Mouse (Mus musculus): ENCODE measurements around the gene Stac2. TPM values are rescaled to one million over a fixed set of nuclear protein-coding genes. Genes with fewer than 3 reads are reported as not detected.

Gene Stac2
- total and polyA plus RNA-seq, 2 experiments = not detected

DNA sequence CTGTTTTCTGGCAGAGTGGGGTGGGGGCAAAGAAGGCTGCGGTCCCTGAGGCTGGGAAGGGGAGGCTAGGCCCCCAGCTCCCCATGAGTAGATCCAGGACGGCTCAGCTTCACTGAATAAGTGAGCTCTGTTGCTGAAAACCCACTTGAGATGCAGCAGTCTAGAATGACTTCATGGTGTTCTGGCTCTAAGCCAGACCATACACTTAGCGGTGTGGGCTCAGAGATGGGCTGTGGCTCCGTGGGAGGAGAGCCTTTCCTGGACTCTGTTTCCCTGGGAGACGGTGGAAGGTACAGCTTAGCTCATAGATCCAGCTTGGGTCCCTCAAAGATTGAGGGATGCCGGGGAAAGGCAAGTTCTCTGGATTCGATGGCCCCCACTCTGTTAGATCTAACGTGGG, 49.1 kb downstream of the Stac2 start:
- H3K27ac ChIP-seq (replicated peaks; ENCODE audit: insufficient read depth, low read depth, low read length) = no peak overlapping the region
- TF ChIP-seq CTCF (IDR thresholded peaks at IDR 0.05; ENCODE audit: low read depth, low read length) = no peak
- no peak for TF ChIP-seq POLR2A (IDR thresholded peaks at IDR 0.05; ENCODE audit: extremely low read depth, insufficient read depth, low read length)
- DNase-seq (ENCODE audit: extremely low read depth, low read depth, low spot score) = no peak
- H3K79me2 ChIP-seq (ENCODE audit: control insufficient read depth, insufficient read depth, low read length) = no peaks in the 10 kb centered on the region
- H3K36me3 ChIP-seq (ENCODE audit: control insufficient read depth, insufficient read depth, low read length) = no peaks in the 10 kb centered on the region
- 88% methylated on average over 8 of the region's 8 CpGs for WGBS
- no peaks in the 10 kb centered on the region for H3K4me1 ChIP-seq (ENCODE audit: control insufficient read depth, insufficient read depth, low read length)
- no peak overlapping the region for H3K4me3 ChIP-seq (ENCODE audit: insufficient read depth, low read depth, low read length)
- H3K27me3 ChIP-seq (ENCODE audit: control insufficient read depth, insufficient read depth, low read length) = no peaks in the 10 kb centered on the region
- no peak overlapping the region for H3K9ac ChIP-seq (ENCODE audit: low read depth, low read length)

DNA sequence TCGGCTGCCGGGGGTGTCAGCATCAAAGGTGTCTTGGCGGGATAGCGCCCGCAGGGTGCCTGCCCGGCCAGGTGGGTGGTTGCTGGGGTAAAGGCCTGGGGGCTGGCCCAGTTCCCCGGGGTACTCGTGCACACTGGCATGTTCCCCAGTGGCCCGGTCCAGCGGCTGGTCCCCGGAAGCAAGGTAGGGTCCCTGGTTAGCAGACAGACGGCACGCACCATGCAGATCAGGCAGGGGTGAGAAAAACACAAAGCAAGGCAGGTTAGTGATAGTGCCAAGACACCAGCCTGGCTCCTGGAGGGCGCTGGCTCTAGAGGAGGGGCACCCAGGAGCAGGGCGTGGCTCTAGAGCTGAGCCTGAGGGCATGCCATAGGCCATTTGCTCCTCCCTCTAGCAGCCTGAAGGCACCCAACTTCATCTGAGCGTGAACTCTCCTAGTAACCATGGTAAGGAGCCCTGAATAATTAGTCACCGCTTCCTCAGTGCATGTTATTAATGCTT, 50.0 kb downstream of the Stac2 start:
- WGBS = 58% methylated on average over 17 of the region's 17 CpGs
- H3K9ac ChIP-seq (ENCODE audit: low read depth, low read length) = no peak overlapping the region
- no peak for DNase-seq (ENCODE audit: extremely low read depth, low read depth, low spot score)
- H3K4me3 ChIP-seq (ENCODE audit: insufficient read depth, low read depth, low read length) = no peak overlapping the region
- H3K79me2 ChIP-seq (ENCODE audit: control insufficient read depth, insufficient read depth, low read length) = no peaks in the 10 kb centered on the region
- TF ChIP-seq CTCF (IDR thresholded peaks at IDR 0.05; ENCODE audit: low read depth, low read length) (no peak), POLR2A (IDR thresholded peaks at IDR 0.05; ENCODE audit: extremely low read depth, insufficient read depth, low read length) (no peak)
- no peak overlapping the region for H3K27ac ChIP-seq (replicated peaks; ENCODE audit: insufficient read depth, low read depth, low read length)
- H3K36me3 ChIP-seq (ENCODE audit: control insufficient read depth, insufficient read depth, low read length) = no peaks in the 10 kb centered on the region
- no peaks in the 10 kb centered on the region for H3K4me1 ChIP-seq (ENCODE audit: control insufficient read depth, insufficient read depth, low read length)
- H3K27me3 ChIP-seq (ENCODE audit: control insufficient read depth, insufficient read depth, low read length) = no peaks in the 10 kb centered on the region

DNA sequence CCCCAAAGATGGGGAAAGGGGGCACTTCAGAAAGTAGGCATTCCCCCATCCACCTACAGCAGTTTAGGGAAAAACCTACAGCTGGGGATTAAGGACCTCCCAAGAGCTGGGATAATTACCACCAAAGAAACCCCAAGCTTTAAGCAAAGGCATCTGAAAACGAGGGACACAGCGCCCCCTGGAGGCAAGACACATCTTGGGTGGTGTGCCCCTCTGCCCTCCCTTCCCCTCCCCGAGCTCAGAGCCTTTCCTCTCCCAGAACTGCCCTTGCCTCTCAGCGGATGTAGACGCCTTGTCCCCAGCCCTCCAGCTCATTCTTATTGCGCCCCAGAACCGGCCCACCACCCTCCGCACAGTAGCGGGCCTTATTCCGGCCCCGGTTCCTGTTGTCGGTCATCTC, 50.6 kb downstream of the Stac2 start:
- H3K4me3 ChIP-seq (ENCODE audit: insufficient read depth, low read depth, low read length) = no peak overlapping the region
- H3K9ac ChIP-seq (ENCODE audit: low read depth, low read length) = no peak overlapping the region
- no peak overlapping the region for H3K27ac ChIP-seq (replicated peaks; ENCODE audit: insufficient read depth, low read depth, low read length)
- TF ChIP-seq POLR2A (IDR thresholded peaks at IDR 0.05; ENCODE audit: extremely low read depth, insufficient read depth, low read length) = no peak
- peak; percentile 92 for TF ChIP-seq CTCF (IDR thresholded peaks at IDR 0.05; ENCODE audit: low read depth, low read length)
- no peaks in the 10 kb centered on the region for H3K36me3 ChIP-seq (ENCODE audit: control insufficient read depth, insufficient read depth, low read length)
- peak; percentile 31 for DNase-seq (ENCODE audit: extremely low read depth, low read depth, low spot score)
- H3K27me3 ChIP-seq (ENCODE audit: control insufficient read depth, insufficient read depth, low read length) = no peaks in the 10 kb centered on the region
- no peaks in the 10 kb centered on the region for H3K4me1 ChIP-seq (ENCODE audit: control insufficient read depth, insufficient read depth, low read length)
- H3K79me2 ChIP-seq (ENCODE audit: control insufficient read depth, insufficient read depth, low read length) = no peaks in the 10 kb centered on the region
- WGBS = 26% methylated on average over 12 of the region's 12 CpGs

DNA sequence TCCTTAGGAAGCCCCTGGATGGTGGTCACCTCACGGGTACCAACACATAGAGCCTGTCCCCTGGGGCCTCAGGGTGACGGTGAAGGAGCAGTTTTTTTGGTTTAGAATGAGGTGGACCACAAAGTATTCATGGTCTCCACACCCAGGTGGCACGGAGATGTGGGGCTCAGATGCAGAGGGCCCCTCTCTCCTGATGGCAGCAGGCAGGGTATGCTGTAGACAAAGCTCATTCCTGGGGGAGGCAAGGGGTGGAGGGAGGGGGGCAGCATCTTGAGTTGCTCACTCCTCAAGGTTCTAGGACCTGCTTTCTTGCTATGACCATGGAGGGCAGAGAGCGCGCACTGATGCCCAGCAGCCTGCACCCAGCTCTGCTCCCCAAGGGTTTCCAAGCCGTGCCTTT, 51.3 kb downstream of the Stac2 start:
- WGBS = 81% methylated on average over 6 of the region's 6 CpGs
- no peaks in the 10 kb centered on the region for H3K36me3 ChIP-seq (ENCODE audit: control insufficient read depth, insufficient read depth, low read length)
- no peak overlapping the region for H3K9ac ChIP-seq (ENCODE audit: low read depth, low read length)
- H3K4me1 ChIP-seq (ENCODE audit: control insufficient read depth, insufficient read depth, low read length) = peaks cover 2% of the 10 kb centered on the region; the same call in 1 of the 2 replicates
- H3K27ac ChIP-seq (replicated peaks; ENCODE audit: insufficient read depth, low read depth, low read length) = no peak overlapping the region
- TF ChIP-seq CTCF (IDR thresholded peaks at IDR 0.05; ENCODE audit: low read depth, low read length) (no peak), POLR2A (IDR thresholded peaks at IDR 0.05; ENCODE audit: extremely low read depth, insufficient read depth, low read length) (no peak)
- no peaks in the 10 kb centered on the region for H3K27me3 ChIP-seq (ENCODE audit: control insufficient read depth, insufficient read depth, low read length)
- DNase-seq (ENCODE audit: extremely low read depth, low read depth, low spot score) = no peak
- no peak overlapping the region for H3K4me3 ChIP-seq (ENCODE audit: insufficient read depth, low read depth, low read length)
- H3K79me2 ChIP-seq (ENCODE audit: control insufficient read depth, insufficient read depth, low read length) = no peaks in the 10 kb centered on the region

DNA sequence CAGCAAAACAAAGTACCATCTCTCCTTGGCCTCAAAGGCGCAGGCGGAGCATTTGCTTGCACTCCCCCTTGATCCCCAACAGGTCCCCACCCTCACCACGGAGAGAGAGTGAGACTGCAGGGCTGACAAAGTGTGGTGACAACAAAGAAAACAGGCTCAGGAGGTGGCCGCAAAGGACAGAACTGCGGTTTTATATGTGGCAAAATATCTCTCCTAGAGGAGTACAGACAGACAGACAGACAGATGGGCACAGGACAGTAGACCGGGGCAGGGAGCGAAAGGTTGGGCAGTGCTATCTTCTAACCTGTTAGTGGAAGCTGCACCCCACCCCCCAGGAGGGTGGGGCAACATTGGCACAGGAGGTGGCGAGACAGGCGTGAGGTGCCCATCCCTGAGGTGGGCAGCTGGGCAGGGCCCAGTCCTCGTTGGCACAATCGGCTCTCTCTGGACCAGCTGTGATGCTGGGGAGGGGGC, 51.9 kb downstream of the Stac2 start:
- Histone ChIP-seq H3K4me3 (ENCODE audit: insufficient read depth, low read depth, low read length) (no peak overlapping the region), H3K4me1 (ENCODE audit: control insufficient read depth, insufficient read depth, low read length) (peaks cover 2% of the 10 kb centered on the region; the same call in 1 of the 2 replicates), H3K36me3 (ENCODE audit: control insufficient read depth, insufficient read depth, low read length) (no peaks in the 10 kb centered on the region), H3K27me3 (ENCODE audit: control insufficient read depth, insufficient read depth, low read length) (no peaks in the 10 kb centered on the region), H3K27ac (replicated peaks; ENCODE audit: insufficient read depth, low read depth, low read length) (no peak overlapping the region), H3K9ac (ENCODE audit: low read depth, low read length) (no peak overlapping the region), H3K79me2 (ENCODE audit: control insufficient read depth, insufficient read depth, low read length) (no peaks in the 10 kb centered on the region)
- no peak for TF ChIP-seq CTCF (IDR thresholded peaks at IDR 0.05; ENCODE audit: low read depth, low read length)
- no peak for TF ChIP-seq POLR2A (IDR thresholded peaks at IDR 0.05; ENCODE audit: extremely low read depth, insufficient read depth, low read length)
- no peak for DNase-seq (ENCODE audit: extremely low read depth, low read depth, low spot score)
- WGBS = 71% methylated on average over 11 of the region's 11 CpGs

DNA sequence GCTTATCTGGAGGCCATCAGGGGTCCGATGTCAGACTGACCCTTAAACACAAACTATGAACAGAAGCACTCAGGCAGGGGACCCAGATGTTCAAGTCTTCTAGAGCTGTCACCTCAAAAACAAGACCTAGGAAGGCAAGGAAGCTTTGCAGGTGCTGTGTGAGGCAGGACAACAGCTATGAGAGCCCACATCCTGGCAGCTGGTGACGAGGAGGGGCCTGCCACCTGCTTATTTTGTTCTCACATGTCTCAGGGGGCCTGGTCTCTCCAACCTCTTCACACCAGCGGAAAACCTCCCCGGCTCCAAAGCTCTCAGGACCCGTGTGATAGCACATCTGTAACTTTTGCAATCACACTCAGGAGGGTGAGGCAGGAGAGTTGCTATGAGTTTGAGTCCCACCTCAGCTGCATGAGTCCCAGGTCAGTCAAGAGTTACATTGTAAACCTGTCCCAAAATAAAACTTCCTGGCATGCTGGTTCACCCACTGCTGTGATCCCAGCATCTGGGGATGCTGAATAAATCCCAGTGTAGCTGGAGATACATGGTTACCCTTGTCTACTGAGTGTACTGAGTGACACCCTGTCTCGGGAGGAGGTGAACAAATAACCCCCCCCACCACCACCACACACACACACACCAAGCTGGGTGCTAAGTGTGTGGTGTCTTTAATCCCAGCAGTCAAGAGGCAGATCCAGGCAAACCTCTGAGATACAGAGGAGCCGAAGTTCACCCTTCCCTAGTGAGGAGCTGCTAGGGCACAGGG, 52.7 kb downstream of the Stac2 start:
- 56% methylated on average over 7 of the region's 7 CpGs for WGBS

More for the DNA sequence above, 52.7 kb downstream of the Stac2 start:
- no peak overlapping the region for H3K4me3 ChIP-seq (ENCODE audit: insufficient read depth, low read depth, low read length)
- H3K27me3 ChIP-seq (ENCODE audit: control insufficient read depth, insufficient read depth, low read length) = no peaks in the 10 kb centered on the region
- TF ChIP-seq CTCF (IDR thresholded peaks at IDR 0.05; ENCODE audit: low read depth, low read length) (no peak), POLR2A (IDR thresholded peaks at IDR 0.05; ENCODE audit: extremely low read depth, insufficient read depth, low read length) (no peak)
- DNase-seq (ENCODE audit: extremely low read depth, low read depth, low spot score) = no peak
- H3K4me1 ChIP-seq (ENCODE audit: control insufficient read depth, insufficient read depth, low read length) = peaks cover 2% of the 10 kb centered on the region; the same call in 1 of the 2 replicates
- no peaks in the 10 kb centered on the region for H3K79me2 ChIP-seq (ENCODE audit: control insufficient read depth, insufficient read depth, low read length)
- H3K36me3 ChIP-seq (ENCODE audit: control insufficient read depth, insufficient read depth, low read length) = no peaks in the 10 kb centered on the region
- no peak overlapping the region for H3K9ac ChIP-seq (ENCODE audit: low read depth, low read length)
- no peak overlapping the region for H3K27ac ChIP-seq (replicated peaks; ENCODE audit: insufficient read depth, low read depth, low read length)
